Mouse (Mus musculus): ENCODE results near the gene Ctnnd1. TPM values are rescaled to one million over a fixed set of nuclear protein-coding genes. Genes with fewer than 3 reads are reported as not detected.
A peak's percentile ranks its signal among the peaks of the same experiment; 100 is the strongest.

Gene Ctnnd1
- polyA plus RNA-seq, 1 experiment from 2014 or later = 34.5 TPM

GRCm38 (mm10) chr2:84634006-84634405 is 16.6 kb downstream of the Ctnnd1 start:
- 34% methylated on average over 4 of the region's 4 CpGs for WGBS
- 0 out of 2 replicates have a peak, but pooled peaks cover 1% of the 10 kb centered on the region for H3K36me3 ChIP-seq (ENCODE audit: control insufficient read depth, insufficient read depth, low read length)
- peak overlapping the region; percentile 39 for H3K4me2 ChIP-seq (replicated peaks; ENCODE audit: low read depth)
- H3K4me1 ChIP-seq (replicated peaks; ENCODE audit: control insufficient read depth, insufficient read depth) = peaks cover 31% of the 10 kb centered on the region
- TF ChIP-seq EP300 (optimal IDR thresholded peaks at IDR 0.05) (no peak), CTCF (IDR thresholded peaks at IDR 0.05; ENCODE audit: low read depth) (no peak)
- H3K9ac ChIP-seq (ENCODE audit: low read length) = peak overlapping the region; percentile 47
- ATAC-seq (ENCODE audit: low FRiP score, low TSS enrichment) = peak; percentile 45; the same call in 1 of the 2 replicates
- peak overlapping the region; percentile 13; the same call in 1 of the 2 replicates for H3K4me3 ChIP-seq (ENCODE audit: low read depth, low read length)
- peak overlapping the region; percentile 93 for H3K27ac ChIP-seq (replicated peaks)
- no peak for DNase-seq (ENCODE audit: low spot score)
- H3K9me3 ChIP-seq (ENCODE audit: control insufficient read depth, low read length) = no peaks in the 10 kb centered on the region
- H3K27me3 ChIP-seq (ENCODE audit: control insufficient read depth, insufficient read depth, low read length) = no peaks in the 10 kb centered on the region

GRCm38 (mm10) chr2:84632999-84633398 is 17.6 kb downstream of the Ctnnd1 start:
- no peak for TF ChIP-seq CTCF (IDR thresholded peaks at IDR 0.05; ENCODE audit: low read depth)
- no peak for TF ChIP-seq EP300 (optimal IDR thresholded peaks at IDR 0.05)
- peak overlapping the region; percentile 93 for H3K27ac ChIP-seq (replicated peaks)
- no peaks in the 10 kb centered on the region for H3K27me3 ChIP-seq (ENCODE audit: control insufficient read depth, insufficient read depth, low read length)
- WGBS = 8% methylated on average over 3 of the region's 3 CpGs
- peak overlapping the region; percentile 27; the same call in 1 of the 2 replicates for H3K9ac ChIP-seq (ENCODE audit: low read length)
- peak overlapping the region; percentile 45 for H3K4me2 ChIP-seq (replicated peaks; ENCODE audit: low read depth)
- H3K9me3 ChIP-seq (ENCODE audit: control insufficient read depth, low read length) = no peaks in the 10 kb centered on the region
- ATAC-seq (ENCODE audit: low FRiP score, low TSS enrichment) (peak; percentile 75), DNase-seq (ENCODE audit: low spot score) (peak; percentile 58)
- peaks cover 23% of the 10 kb centered on the region for H3K4me1 ChIP-seq (replicated peaks; ENCODE audit: control insufficient read depth, insufficient read depth)
- H3K36me3 ChIP-seq (ENCODE audit: control insufficient read depth, insufficient read depth, low read length) = 0 out of 2 replicates have a peak, but pooled peaks cover 4% of the 10 kb centered on the region
- H3K4me3 ChIP-seq (ENCODE audit: low read depth, low read length) = peak overlapping the region; percentile 10; the same call in 1 of the 2 replicates

- no peak overlapping the region for H3K9ac ChIP-seq (ENCODE audit: low read length)
- H3K36me3 ChIP-seq (ENCODE audit: control insufficient read depth, insufficient read depth, low read length) = 0 out of 2 replicates have a peak, but pooled peaks cover 4% of the 10 kb centered on the region
- DNase-seq (ENCODE audit: low spot score) (no peak), ATAC-seq (ENCODE audit: low FRiP score, low TSS enrichment) (no peak)
- peak overlapping the region; percentile 93 for H3K27ac ChIP-seq (replicated peaks)
- no peaks in the 10 kb centered on the region for H3K27me3 ChIP-seq (ENCODE audit: control insufficient read depth, insufficient read depth, low read length)
- no peak for TF ChIP-seq CTCF (IDR thresholded peaks at IDR 0.05; ENCODE audit: low read depth)
- no peak overlapping the region for H3K4me2 ChIP-seq (replicated peaks; ENCODE audit: low read depth)
- no peak overlapping the region for H3K4me3 ChIP-seq (ENCODE audit: low read depth, low read length)
- peaks cover 23% of the 10 kb centered on the region for H3K4me1 ChIP-seq (replicated peaks; ENCODE audit: control insufficient read depth, insufficient read depth)
- WGBS = 95% methylated on average over 1 of the region's 1 CpGs
- H3K9me3 ChIP-seq (ENCODE audit: control insufficient read depth, low read length) = no peaks in the 10 kb centered on the region
These were observed 18.6 kb downstream of the Ctnnd1 start for GRCm38 (mm10) chr2:84632001-84632400.

GRCm38 (mm10) chr2:84627036-84627435 is 23.5 kb downstream of the Ctnnd1 start:
- ATAC-seq (ENCODE audit: low FRiP score, low TSS enrichment) = no peak
- H3K4me2 ChIP-seq (replicated peaks; ENCODE audit: low read depth) = no peak overlapping the region
- peaks cover 4% of the 10 kb centered on the region for H3K4me1 ChIP-seq (replicated peaks; ENCODE audit: control insufficient read depth, insufficient read depth)
- TF ChIP-seq CTCF (IDR thresholded peaks at IDR 0.05; ENCODE audit: low read depth) (no peak), EP300 (optimal IDR thresholded peaks at IDR 0.05) (no peak)
- peak overlapping the region; percentile 78 for H3K27ac ChIP-seq (replicated peaks)
- 26% methylated on average over 3 of the region's 3 CpGs for WGBS
- H3K9ac ChIP-seq (ENCODE audit: low read length) = no peak overlapping the region
- H3K4me3 ChIP-seq (ENCODE audit: low read depth, low read length) = no peak overlapping the region
- DNase-seq (ENCODE audit: low spot score) = no peak
- H3K36me3 ChIP-seq (ENCODE audit: control insufficient read depth, insufficient read depth, low read length) = peaks cover 11% of the 10 kb centered on the region
- H3K27me3 ChIP-seq (ENCODE audit: control insufficient read depth, insufficient read depth, low read length) = no peaks in the 10 kb centered on the region
- no peaks in the 10 kb centered on the region for H3K9me3 ChIP-seq (ENCODE audit: control insufficient read depth, low read length)

- 0 out of 2 replicates have a peak, but pooled peaks have one; percentile 33 for ATAC-seq (ENCODE audit: low FRiP score, low TSS enrichment)
- DNase-seq (ENCODE audit: low spot score) = no peak
- no peak overlapping the region for H3K4me2 ChIP-seq (replicated peaks; ENCODE audit: low read depth)
- H3K27me3 ChIP-seq (ENCODE audit: control insufficient read depth, insufficient read depth, low read length) = no peaks in the 10 kb centered on the region
- peak overlapping the region; percentile 78 for H3K27ac ChIP-seq (replicated peaks)
- no peaks in the 10 kb centered on the region for H3K9me3 ChIP-seq (ENCODE audit: control insufficient read depth, low read length)
- peaks cover 2% of the 10 kb centered on the region for H3K4me1 ChIP-seq (replicated peaks; ENCODE audit: control insufficient read depth, insufficient read depth)
- H3K36me3 ChIP-seq (ENCODE audit: control insufficient read depth, insufficient read depth, low read length) = peaks cover 11% of the 10 kb centered on the region
- WGBS = 59% methylated on average over 7 of the region's 7 CpGs
- TF ChIP-seq EP300 (optimal IDR thresholded peaks at IDR 0.05) = no peak
- TF ChIP-seq CTCF (IDR thresholded peaks at IDR 0.05; ENCODE audit: low read depth) = no peak
- H3K9ac ChIP-seq (ENCODE audit: low read length) = no peak overlapping the region
- no peak overlapping the region for H3K4me3 ChIP-seq (ENCODE audit: low read depth, low read length)
These were observed 24.1 kb downstream of the Ctnnd1 start for GRCm38 (mm10) chr2:84626366-84626975.

- Histone ChIP-seq H3K9me3 (ENCODE audit: control insufficient read depth, low read length) (no peaks in the 10 kb centered on the region), H3K27me3 (ENCODE audit: control insufficient read depth, insufficient read depth, low read length) (no peaks in the 10 kb centered on the region), H3K36me3 (ENCODE audit: control insufficient read depth, insufficient read depth, low read length) (peaks cover 16% of the 10 kb centered on the region), H3K4me3 (ENCODE audit: low read depth, low read length) (no peak overlapping the region), H3K9ac (ENCODE audit: low read length) (no peak overlapping the region), H3K4me2 (replicated peaks; ENCODE audit: low read depth) (no peak overlapping the region), H3K4me1 (replicated peaks; ENCODE audit: control insufficient read depth, insufficient read depth) (peaks cover 2% of the 10 kb centered on the region), H3K27ac (replicated peaks) (peak overlapping the region; percentile 45; the same call in 1 of the 2 replicates)
- 88% methylated on average over 17 of the region's 17 CpGs for WGBS
- TF ChIP-seq CTCF (IDR thresholded peaks at IDR 0.05; ENCODE audit: low read depth) (no peak), EP300 (optimal IDR thresholded peaks at IDR 0.05) (no peak)
- DNase-seq (ENCODE audit: low spot score) = no peak
- no peak for ATAC-seq (ENCODE audit: low FRiP score, low TSS enrichment)
These were observed 26.4 kb downstream of the Ctnnd1 start for GRCm38 (mm10) chr2:84624201-84624600.
